Mouse (Mus musculus) heart, postnatal 14 days (tissue): ENCODE data around the gene Cacnb3. TPM values are rescaled to one million over a fixed set of nuclear protein-coding genes. Genes with fewer than 3 reads are reported as not detected.
A peak's percentile ranks its signal among the peaks of the same experiment; 100 is the strongest.

ENCODE experiments used
- DNase-seq, 2 experiments: peaks; one replicate each; pipeline ENCODE4 v3.0.0; 2021 to 2022
- intact Hi-C: fragments of 180-260 bp; cut with DNase I; formaldehyde crosslinking; loops from one replicate; pipeline ENCODE4 v1.15.1; 2025
- total RNA-seq, 2 experiments: library from RNA; stranded (reverse); gene quantifications; 2 replicates each; pipeline ENCODE4 v1.2.3; 2021

The Cacnb3 gene
- total RNA-seq, 2 experiments from 2014 or later = 8.0 to 8.8 TPM

- intact Hi-C loops = loop anchor here (1.0 to 5.0 kb wide), 2 partner anchors 35 to 138 kb away; no protein-coding TSS in a partner anchor
- no peak for DNase-seq
Observed at GRCm38 (mm10) chr15:98664042-98664907, 33.6 kb downstream of the Cacnb3 start.

GRCm38 (mm10) chr15:98672592-98672991 is 42.0 kb downstream of the Cacnb3 start:
- intact Hi-C loops = no loop called here
- peak in 1 of 2 experiments; percentile 29 for DNase-seq

- DNase-seq = no peak
- intact Hi-C loops = no loop called here
Observed at GRCm38 (mm10) chr15:98673732-98674131, 43.1 kb downstream of the Cacnb3 start.

GRCm38 (mm10) chr15:98674284-98674993 is 43.8 kb downstream of the Cacnb3 start:
- intact Hi-C loops = no loop called here
- DNase-seq = no peak

- intact Hi-C loops = no loop called here
- no peak for DNase-seq
Observed at GRCm38 (mm10) chr15:98674994-98675545, 44.4 kb downstream of the Cacnb3 start.

- intact Hi-C loops = no loop called here
- no peak for DNase-seq
Observed at GRCm38 (mm10) chr15:98675634-98676250, 45.1 kb downstream of the Cacnb3 start.

GRCm38 (mm10) chr15:98676471-98676870 is 45.8 kb downstream of the Cacnb3 start:
- intact Hi-C loops = no loop called here
- no peak for DNase-seq

GRCm38 (mm10) chr15:98676940-98677728 is 46.5 kb downstream of the Cacnb3 start, which contains the start of gene Rnd1:
TSS of gene Rnd1 (minus strand) at chr15:98677461.
- intact Hi-C loops = no loop called here
- peak; percentile 79 to 80 for DNase-seq

- no peak for DNase-seq
- intact Hi-C loops = no loop called here
Observed at GRCm38 (mm10) chr15:98677977-98678376, 47.3 kb downstream of the Cacnb3 start.

- intact Hi-C loops = no loop called here
- no peak for DNase-seq
Observed at GRCm38 (mm10) chr15:98680660-98681059, 50.0 kb downstream of the Cacnb3 start.

- intact Hi-C loops = no loop called here
Observed at GRCm38 (mm10) chr15:98681633-98682032, 51.0 kb downstream of the Cacnb3 start.

GRCm38 (mm10) chr15:98683177-98683576 is 52.5 kb downstream of the Cacnb3 start:
- DNase-seq = no peak
- intact Hi-C loops = no loop called here

More at GRCm38 (mm10) chr15:98681633-98682032, 51.0 kb downstream of the Cacnb3 start:
- DNase-seq = no peak

- no peak for DNase-seq
- intact Hi-C loops = no loop called here
Observed at GRCm38 (mm10) chr15:98683746-98684145, 53.1 kb downstream of the Cacnb3 start.

- intact Hi-C loops = no loop called here
- DNase-seq = no peak
Observed at GRCm38 (mm10) chr15:98685926-98686325, 55.3 kb downstream of the Cacnb3 start.

GRCm38 (mm10) chr15:98689682-98690081 is 59.0 kb downstream of the Cacnb3 start:
- intact Hi-C loops = no loop called here
- no peak for DNase-seq

GRCm38 (mm10) chr15:98691486-98692147 is 61.0 kb downstream of the Cacnb3 start:
- DNase-seq = no peak
- intact Hi-C loops = no loop called here

- intact Hi-C loops = no loop called here
- peak; percentile 47 to 61 for DNase-seq
Observed at GRCm38 (mm10) chr15:98692171-98692715, 61.6 kb downstream of the Cacnb3 start.
